Mouse (Mus musculus) forebrain, embryonic 11.5 days (tissue): ENCODE data around the gene 3110009E18Rik. TPM values are rescaled to one million over a fixed set of nuclear protein-coding genes. Genes with fewer than 3 reads are reported as not detected.

ENCODE experiments used
- ATAC-seq: fragments of 200-750 bp; cut with Nextera tagmentation; replicated peaks from 2 replicates; pipeline ENCODE4 v1.8.0; 2017; ENCODE audit warnings: moderate TSS enrichment; ENCODE audit not compliant: low FRiP score
- DNase-seq: peaks from one replicate; pipeline ENCODE4 v3.0.0-alpha.2; 2017; ENCODE audit warnings: low spot score
- H3K27ac ChIP-seq: fragments of 300-500 bp; sonication (generic); 2 replicates; pipeline ENCODE4 v1.5.1; 2014; ENCODE audit warnings: low read depth, low read length
- H3K27me3 ChIP-seq: fragments of 300-500 bp; sonication (generic); 2 replicates; pipeline ENCODE4 v1.6.1; 2014; ENCODE audit warnings: mild to moderate bottlenecking, low read length, mixed read lengths; ENCODE audit not compliant: control insufficient read depth, insufficient read depth
- H3K36me3 ChIP-seq: fragments of 300-500 bp; sonication (generic); 2 replicates; pipeline ENCODE4 v1.6.1; 2014; ENCODE audit warnings: mild to moderate bottlenecking, low read length, moderate library complexity, mixed read lengths; ENCODE audit not compliant: control insufficient read depth, insufficient read depth
- H3K4me1 ChIP-seq: fragments of 300-500 bp; sonication (generic); replicated peaks from 2 replicates; pipeline ENCODE4 v1.6.1; 2014; ENCODE audit warnings: low read length, mixed read lengths; ENCODE audit not compliant: control insufficient read depth, insufficient read depth
- H3K4me2 ChIP-seq: fragments of 300-500 bp; sonication (generic); 2 replicates; pipeline ENCODE4 v1.6.1; 2014; ENCODE audit warnings: low read depth, mild to moderate bottlenecking, low read length, moderate library complexity, mixed read lengths; ENCODE audit not compliant: severe bottlenecking
- H3K4me3 ChIP-seq: fragments of 300-500 bp; sonication (generic); 2 replicates; pipeline ENCODE4 v1.5.1; 2014; ENCODE audit warnings: low read depth, low read length
- H3K9ac ChIP-seq: fragments of 300-500 bp; sonication (generic); 2 replicates; pipeline ENCODE4 v1.6.1; 2014; ENCODE audit warnings: low read length
- H3K9me3 ChIP-seq: fragments of 300-500 bp; sonication (generic); 2 replicates; pipeline ENCODE4 v1.6.1; 2016; ENCODE audit warnings: low read length, mixed read lengths; ENCODE audit not compliant: control insufficient read depth
- WGBS: fragments of 180-500 bp; shearing (Covaris S2); extraction: QIAGEN DNeasy Blood & Tissue Kit; methylation state at CpG from one replicate; pipeline ENCODE4 v1.1.7; 2014; 5-methylcytosine and 5-hydroxymethylcytosine counted together
- polyA plus RNA-seq: library from polyadenylated mRNA; unstranded; fragments of >200 nt; fragmentation: Nextera tagmentation; extraction: Ambion mirVana; gene quantifications from 2 replicates; pipeline ENCODE4 v1.2.1, GENCODE M21; 2014

Gene 3110009E18Rik
- polyA plus RNA-seq, 1 experiment from 2014 or later = 23.1 TPM

DNA sequence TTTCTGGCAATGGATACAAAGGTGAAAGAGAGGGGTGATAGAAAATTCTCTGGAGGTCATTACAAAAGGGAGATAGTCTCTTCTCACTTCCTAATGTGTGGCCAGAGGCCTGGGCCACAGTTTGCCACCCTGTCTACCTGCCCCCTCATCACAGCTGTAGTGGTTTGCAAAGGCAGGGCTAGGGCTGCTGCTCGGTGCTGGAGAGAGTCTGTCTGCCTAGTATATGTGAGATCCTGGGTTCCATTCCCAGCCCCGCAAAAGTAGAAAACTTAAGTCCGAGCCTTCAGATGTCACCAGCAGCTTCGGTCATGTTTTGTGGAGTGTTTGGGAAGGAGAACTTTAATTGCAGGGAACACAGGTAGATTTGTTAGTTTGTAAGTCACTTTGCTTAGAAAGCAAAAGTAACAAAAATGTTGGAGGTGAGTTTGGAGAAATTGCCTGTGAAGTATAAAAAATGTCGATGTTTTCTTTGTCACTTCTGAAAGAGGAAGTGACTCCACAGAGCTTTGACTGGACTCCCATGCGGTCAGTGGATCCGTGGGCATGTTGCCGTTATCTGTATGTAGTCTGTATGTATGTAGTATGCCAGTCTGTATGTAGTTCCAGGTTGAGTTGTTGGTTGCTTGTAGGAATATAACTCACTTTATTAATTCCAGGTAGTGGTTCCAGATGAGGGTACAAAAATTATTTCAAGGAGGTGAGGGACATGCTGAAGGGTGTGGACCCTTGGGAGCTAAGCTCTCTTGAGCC is 1.8 kb downstream of the 3110009E18Rik start:
- no peak overlapping the region for H3K4me3 ChIP-seq
- H3K9ac ChIP-seq = no peak overlapping the region
- no peaks in the 10 kb centered on the region for H3K9me3 ChIP-seq
- no peaks in the 10 kb centered on the region for H3K27me3 ChIP-seq
- 92% methylated on average over 8 of the region's 8 CpGs for WGBS
- H3K27ac ChIP-seq = no peak overlapping the region
- no peaks in the 10 kb centered on the region; the same call in 1 of the 2 replicates for H3K4me1 ChIP-seq
- H3K4me2 ChIP-seq = no peak overlapping the region
- no peak for DNase-seq
- no peak for ATAC-seq
- H3K36me3 ChIP-seq = no peaks in the 10 kb centered on the region; the same call in 1 of the 2 replicates

DNA sequence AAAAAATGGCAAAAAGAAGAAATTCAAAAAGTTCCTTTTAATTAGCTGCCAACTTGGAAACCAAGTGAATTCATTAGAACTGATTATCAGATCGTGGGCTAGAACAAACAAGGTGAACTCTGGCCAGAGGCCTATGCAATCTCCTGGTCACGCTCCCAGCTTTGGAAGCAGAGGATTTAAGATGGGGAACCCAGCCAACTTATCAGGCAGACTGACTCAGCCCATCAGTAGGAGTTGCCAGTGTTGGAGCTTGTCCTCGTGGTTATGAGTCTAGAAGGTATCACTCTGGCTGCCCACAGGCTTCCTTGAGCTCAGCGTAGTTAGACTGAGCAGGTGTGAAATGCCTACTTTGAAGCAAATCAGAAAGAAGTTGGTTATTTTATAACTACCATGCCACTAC is 3.9 kb downstream of the 3110009E18Rik start:
- Histone ChIP-seq H3K36me3 (no peaks in the 10 kb centered on the region), H3K27ac (no peak overlapping the region), H3K27me3 (no peaks in the 10 kb centered on the region), H3K9ac (no peak overlapping the region), H3K4me2 (no peak overlapping the region), H3K4me3 (no peak overlapping the region), H3K9me3 (no peaks in the 10 kb centered on the region), H3K4me1 (no peaks in the 10 kb centered on the region; the same call in 1 of the 2 replicates)
- no peak for DNase-seq
- no peak for ATAC-seq
- WGBS = 88% methylated on average over 4 of the region's 4 CpGs

DNA sequence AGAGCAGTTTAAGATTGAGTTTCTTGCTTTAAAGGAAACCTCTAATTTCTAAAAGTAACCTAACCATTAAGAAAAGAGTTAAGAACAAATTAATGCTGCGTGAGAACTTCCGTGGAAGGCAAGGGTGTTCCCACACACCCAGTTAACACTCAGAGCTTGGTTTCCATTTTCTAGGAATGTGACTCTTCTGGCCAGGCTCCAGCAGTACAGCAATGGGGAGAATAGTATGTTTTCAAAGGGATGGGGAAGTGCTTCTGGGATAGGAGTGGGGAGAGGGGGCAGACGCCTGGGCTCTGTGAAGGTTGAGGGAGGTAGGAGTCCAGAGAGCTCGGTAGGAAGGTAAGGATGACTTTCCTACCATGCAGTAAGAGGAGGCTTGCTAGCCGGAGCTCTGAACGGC is 4.5 kb downstream of the 3110009E18Rik start:
- Histone ChIP-seq H3K27me3 (no peaks in the 10 kb centered on the region), H3K4me3 (no peak overlapping the region), H3K36me3 (no peaks in the 10 kb centered on the region), H3K9ac (no peak overlapping the region), H3K9me3 (no peaks in the 10 kb centered on the region), H3K4me1 (no peaks in the 10 kb centered on the region), H3K4me2 (no peak overlapping the region), H3K27ac (no peak overlapping the region)
- ATAC-seq (no peak), DNase-seq (no peak)
- 84% methylated on average over 6 of the region's 6 CpGs for WGBS

DNA sequence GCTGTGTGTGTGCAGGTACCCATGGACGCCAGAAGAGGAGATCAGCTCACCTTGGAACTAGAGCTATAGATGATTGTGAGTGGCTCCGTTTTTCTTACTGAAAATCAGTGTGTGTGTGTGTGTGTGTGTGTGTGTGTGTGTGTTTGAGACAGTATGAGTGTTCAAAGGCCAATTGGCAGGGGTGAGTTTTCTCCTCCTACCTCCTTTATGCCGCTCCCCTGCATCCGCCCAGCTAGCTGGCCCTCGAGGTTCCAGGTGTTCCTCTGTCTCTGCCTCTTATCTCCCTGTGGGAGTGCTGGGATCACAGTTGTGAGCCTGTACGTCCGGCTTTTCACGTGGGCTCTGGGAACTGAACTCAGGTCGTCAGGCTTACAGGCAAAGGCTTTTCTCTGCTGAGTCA is 5.3 kb downstream of the 3110009E18Rik start:
- Histone ChIP-seq H3K27me3 (no peaks in the 10 kb centered on the region), H3K4me1 (no peaks in the 10 kb centered on the region), H3K4me3 (no peak overlapping the region), H3K36me3 (no peaks in the 10 kb centered on the region), H3K9ac (no peak overlapping the region), H3K27ac (no peak overlapping the region), H3K4me2 (no peak overlapping the region), H3K9me3 (no peaks in the 10 kb centered on the region)
- WGBS = 85% methylated on average over 9 of the region's 9 CpGs
- DNase-seq (no peak), ATAC-seq (no peak)

DNA sequence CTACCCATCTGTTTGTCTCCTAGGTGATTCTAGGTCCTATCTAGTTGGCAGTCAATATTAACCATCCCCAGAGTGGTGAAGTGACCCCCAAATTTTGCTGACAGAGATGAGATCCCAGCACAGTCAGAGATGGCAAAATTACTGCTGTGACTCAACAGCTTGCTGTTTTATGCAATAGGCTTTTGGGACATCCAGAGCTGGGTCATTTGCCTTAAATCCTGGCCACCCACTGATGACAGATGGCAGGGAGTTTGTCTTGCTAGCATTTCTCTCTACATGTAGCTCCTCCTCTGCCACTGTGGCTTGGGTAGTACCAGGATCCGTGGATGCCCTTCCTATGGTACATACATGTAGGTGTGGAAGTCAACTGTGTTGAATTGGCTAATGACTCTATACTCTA is 11.4 kb downstream of the 3110009E18Rik start:
- no peak overlapping the region for H3K4me2 ChIP-seq
- DNase-seq (no peak), ATAC-seq (no peak)

DNA sequence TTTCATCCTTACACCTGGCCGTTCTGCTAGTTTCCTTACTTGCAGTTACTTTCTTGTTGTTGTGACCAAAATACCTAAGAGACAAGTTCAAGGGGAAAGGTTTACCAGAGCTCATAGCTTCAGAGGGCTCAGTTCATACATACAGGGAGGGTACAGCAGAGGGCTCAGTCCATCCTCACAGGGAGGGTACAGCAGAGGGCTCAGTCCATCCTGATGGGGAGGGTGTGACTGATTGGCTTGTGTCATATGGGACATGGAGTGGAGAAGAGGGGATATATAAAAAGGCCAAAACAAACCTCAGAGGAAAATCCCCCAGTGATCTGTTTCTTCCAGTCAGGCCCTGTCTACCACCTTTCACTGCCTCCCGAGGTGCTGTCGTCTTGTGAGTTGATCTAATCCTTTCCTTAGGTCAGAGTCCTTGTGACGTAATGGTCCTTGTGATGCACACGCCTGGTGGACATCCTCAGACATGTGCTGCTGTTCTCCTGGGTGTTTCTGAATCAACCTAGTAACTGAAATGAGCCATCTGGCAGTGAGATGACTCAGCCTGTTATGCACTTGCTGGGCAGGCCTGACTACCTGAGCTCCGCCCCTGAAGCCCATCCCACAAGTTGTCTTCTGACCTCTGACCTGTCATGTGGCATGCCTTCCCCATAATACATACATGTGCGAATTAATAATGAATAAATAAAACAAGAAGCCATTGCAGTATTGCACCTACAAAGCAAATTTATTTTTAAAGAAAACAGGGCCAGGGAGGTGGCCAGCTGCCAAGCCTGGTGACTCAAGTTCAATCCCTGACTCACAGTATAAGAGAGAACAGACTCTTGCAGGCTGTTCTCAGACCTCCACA is 15.2 kb downstream of the 3110009E18Rik start:
- Histone ChIP-seq H3K4me1 (no peaks in the 10 kb centered on the region), H3K4me2 (no peak overlapping the region), H3K27me3 (peaks cover 2% of the 10 kb centered on the region; the same call in 1 of the 2 replicates), H3K9me3 (no peaks in the 10 kb centered on the region), H3K36me3 (no peaks in the 10 kb centered on the region), H3K4me3 (no peak overlapping the region), H3K9ac (no peak overlapping the region), H3K27ac (no peak overlapping the region)
- no peak for ATAC-seq
- whole genome bisulfite sequencing = 86% methylated on average over 7 of the region's 7 CpGs
- DNase-seq = no peak

More for the DNA sequence above, 11.4 kb downstream of the 3110009E18Rik start:
- no peak overlapping the region for H3K9ac ChIP-seq
- 83% methylated on average over 1 of the region's 1 CpGs for WGBS
- H3K9me3 ChIP-seq = no peaks in the 10 kb centered on the region
- no peak overlapping the region for H3K27ac ChIP-seq
- no peaks in the 10 kb centered on the region for H3K36me3 ChIP-seq
- no peak overlapping the region for H3K4me3 ChIP-seq
- H3K4me1 ChIP-seq = no peaks in the 10 kb centered on the region
- H3K27me3 ChIP-seq = peaks cover 2% of the 10 kb centered on the region; the same call in 1 of the 2 replicates

DNA sequence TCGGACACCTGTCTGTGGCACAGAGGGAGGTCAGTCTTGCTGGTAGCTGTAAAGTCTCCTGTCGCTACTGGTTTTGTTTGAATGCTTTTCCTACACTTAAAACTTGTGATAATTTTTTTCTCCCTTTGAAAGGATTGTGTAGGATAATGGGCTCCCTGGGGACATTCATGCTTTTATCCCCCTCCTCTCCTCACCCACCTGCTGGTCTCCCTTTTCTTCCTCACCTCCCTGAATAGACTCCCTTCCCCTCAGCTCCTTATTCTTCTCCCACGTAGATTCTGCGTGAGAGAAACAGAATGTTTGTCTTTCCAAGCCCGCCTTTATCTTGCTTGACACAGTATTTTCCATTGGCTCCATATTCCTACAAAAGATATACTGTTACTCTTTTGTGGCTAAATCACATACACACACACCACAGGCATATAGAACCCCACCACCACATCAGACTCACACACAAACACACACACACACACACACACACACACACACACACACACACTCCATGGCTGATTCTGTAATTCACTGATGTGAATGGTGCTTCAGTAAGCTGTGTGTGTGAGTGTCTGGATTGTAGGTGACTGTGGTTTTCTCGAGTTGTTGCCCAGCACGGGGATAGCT is 18.0 kb downstream of the 3110009E18Rik start:
- H3K4me1 ChIP-seq = no peaks in the 10 kb centered on the region
- H3K4me2 ChIP-seq = no peak overlapping the region
- H3K36me3 ChIP-seq = no peaks in the 10 kb centered on the region
- no peaks in the 10 kb centered on the region for H3K9me3 ChIP-seq
- no peak overlapping the region for H3K9ac ChIP-seq
- DNase-seq (no peak), ATAC-seq (peak; percentile 41; the same call in 1 of the 2 replicates)
- H3K27ac ChIP-seq = no peak overlapping the region
- H3K4me3 ChIP-seq = no peak overlapping the region
- H3K27me3 ChIP-seq = peaks cover 2% of the 10 kb centered on the region; the same call in 1 of the 2 replicates
- WGBS = 29% methylated on average over 7 of the region's 7 CpGs

DNA sequence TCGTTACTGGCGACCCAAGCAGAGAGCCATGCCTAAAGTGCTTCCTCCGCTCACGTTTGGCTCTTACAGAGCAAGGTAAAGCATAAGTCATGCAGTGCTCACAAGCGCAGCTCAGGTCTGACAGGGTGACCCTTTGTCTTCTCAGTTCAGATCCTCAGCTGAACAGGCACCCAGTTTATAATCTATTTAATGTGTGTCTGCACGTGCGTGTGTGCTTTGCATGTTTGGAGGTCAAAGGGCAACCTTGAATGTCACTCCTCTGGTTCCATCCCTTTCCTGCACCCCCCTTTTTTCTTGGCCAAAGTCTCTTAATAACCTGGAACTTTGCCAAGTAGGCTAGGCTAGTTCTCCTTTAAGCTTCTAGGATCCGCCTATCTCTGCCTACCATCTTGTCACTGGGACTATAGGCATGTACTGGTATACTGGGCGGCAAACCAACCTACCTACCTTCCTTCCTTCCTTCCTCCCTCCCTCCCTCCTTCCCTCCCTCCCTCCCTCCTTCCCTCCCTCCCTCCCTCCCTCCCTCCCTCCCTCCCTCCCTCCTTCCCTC is 19.2 kb downstream of the 3110009E18Rik start:
- no peak overlapping the region for H3K4me3 ChIP-seq
- no peak overlapping the region for H3K27ac ChIP-seq
- peaks cover 2% of the 10 kb centered on the region; the same call in 1 of the 2 replicates for H3K27me3 ChIP-seq
- no peaks in the 10 kb centered on the region for H3K36me3 ChIP-seq
- DNase-seq (no peak), ATAC-seq (0 out of 2 replicates have a peak, but pooled peaks have one; percentile 20)
- WGBS = 91% methylated on average over 9 of the region's 9 CpGs
- no peaks in the 10 kb centered on the region for H3K4me1 ChIP-seq
- no peaks in the 10 kb centered on the region for H3K9me3 ChIP-seq
- H3K9ac ChIP-seq = no peak overlapping the region
- H3K4me2 ChIP-seq = no peak overlapping the region
